Mouse (Mus musculus) right cerebral cortex, adult 18-20 months (tissue): ENCODE measurements around the gene Trpm3.
"Not testable (repeated sequence)": the region's sequence is repeated elsewhere in the genome, so short reads cannot be mapped to it uniquely, and the experiment has no call there.

Experiments
- DNase-seq: peaks from one replicate; pipeline ENCODE4 v3.0.0; 2022; ENCODE audit warnings: mixed read lengths

The Trpm3 gene

DNA sequence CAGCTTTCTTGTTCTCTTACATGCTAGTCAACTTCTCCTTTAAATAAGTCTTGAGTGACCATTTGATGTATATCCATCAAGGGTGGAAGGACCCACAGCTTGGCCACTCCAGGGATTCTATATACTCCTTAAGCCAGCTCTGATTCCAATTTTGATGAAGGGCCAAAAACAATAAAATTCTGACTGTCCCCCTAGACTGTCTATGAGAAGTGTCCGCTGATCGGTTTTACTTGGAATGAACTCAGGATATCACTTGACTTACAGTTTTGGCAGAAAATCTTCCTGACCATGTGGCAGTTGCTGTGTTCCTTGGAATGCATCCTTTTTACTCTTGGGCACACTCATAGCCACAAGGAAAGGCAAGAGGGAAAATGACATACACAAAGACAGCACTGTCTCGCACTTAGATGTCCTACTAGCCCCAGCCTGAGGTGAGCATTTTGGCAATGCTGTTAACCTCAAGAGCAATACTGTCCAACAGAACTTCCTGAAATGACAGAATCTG, 636.4 kb downstream of the Trpm3 start:
- no peak for DNase-seq

DNA sequence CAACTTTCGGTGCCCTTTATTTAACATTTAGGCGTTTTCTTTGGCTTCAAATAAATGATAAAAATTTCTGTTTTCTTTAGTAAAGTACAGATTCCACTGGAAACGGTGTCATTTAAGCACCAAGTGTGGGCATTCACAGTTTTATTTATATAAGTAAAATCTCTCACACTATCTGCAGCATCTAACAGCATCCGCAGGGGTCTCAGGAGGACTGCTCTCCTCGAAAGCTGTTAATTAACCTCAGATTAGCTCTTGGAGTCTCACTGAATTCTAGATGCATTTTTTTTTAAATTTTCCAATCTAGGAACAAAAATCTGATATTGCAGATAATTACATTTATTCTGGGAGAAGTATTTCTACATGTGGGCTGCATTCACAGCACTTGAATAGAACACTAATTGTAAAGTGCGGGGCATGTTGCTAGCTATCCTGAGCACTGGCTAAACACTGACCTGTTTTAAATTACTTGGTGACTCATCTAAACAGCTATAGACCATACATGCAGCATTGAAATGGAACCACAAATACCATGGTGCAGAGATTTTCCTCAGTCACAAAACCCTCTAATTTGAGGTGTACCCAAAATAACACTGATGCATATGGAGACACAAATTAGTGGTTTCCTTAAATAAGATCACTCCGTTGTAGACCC, 641.5 kb downstream of the Trpm3 start:
- DNase-seq, result no peak

- DNase-seq, result no peak
Observed at GRCm38 (mm10) chr19:22781579-22781978, 642.7 kb downstream of the Trpm3 start.

GRCm38 (mm10) chr19:22783745-22784144, 644.9 kb downstream of the Trpm3 start:
- no peak for DNase-seq

GRCm38 (mm10) chr19:22789753-22790152, 650.9 kb downstream of the Trpm3 start:
- peak; percentile 21 for DNase-seq

DNA sequence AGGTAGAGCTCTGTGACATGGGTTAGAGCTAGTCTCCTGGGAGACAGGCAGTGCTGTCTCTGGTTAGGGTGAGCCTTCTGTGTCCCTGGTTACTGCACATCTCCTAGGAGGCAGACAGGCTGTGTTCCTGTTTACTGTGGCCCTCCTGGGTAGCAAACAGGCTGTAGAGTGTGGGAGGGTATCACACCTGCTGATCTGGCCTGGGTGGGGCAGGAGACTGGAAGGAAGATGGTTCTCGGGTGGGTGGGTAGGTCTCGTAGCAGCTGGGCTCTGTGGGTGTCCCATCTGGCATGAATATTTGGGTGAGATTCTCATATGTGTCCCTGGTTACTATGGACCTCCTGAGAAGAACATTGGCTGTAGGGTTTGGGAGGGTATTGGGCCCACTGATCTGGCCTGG, 658.1 kb downstream of the Trpm3 start:
- no peak for DNase-seq

DNA sequence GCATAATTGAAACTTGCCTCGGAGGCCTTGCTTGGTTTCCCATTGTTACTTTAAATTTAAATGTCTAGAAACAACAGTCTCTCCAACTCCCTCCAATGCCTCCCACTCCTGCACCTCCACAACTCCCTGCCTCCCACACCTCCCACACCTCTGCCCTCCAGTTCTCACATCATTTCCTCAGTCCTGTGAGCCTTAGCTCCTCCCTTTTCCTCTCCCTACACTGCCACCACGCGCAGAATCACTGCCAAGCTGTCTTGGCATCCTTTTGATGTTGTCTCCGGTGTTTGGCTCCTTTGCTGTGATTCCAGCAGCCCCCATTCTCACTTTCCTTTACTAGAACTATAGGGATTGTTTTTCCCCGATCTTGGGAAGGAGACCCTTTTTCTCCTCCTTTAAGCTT, 661.6 kb downstream of the Trpm3 start:
- DNase-seq, result peak; percentile 11

DNA sequence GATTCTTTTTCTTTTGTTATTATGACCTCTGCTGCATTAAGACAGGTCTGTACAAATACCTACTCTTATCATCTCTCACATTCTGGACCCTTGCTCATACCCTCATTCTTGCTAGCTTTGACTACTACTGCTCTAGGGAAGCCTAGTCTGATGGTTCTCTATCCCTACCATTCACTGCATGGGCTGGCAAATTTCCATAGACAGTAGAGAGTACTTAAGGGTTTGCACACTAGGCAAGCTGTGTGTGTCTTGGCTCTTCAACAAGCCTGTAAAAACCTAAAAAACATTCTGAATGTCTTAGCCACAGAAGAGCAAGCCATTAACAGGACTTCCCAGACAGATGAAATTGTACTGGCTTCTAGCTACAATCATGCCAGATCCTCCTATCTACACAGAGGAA, 664.5 kb downstream of the Trpm3 start:
- no peak for DNase-seq

- DNase-seq, result no peak
Observed at GRCm38 (mm10) chr19:22804311-22804710, 665.5 kb downstream of the Trpm3 start.

DNA sequence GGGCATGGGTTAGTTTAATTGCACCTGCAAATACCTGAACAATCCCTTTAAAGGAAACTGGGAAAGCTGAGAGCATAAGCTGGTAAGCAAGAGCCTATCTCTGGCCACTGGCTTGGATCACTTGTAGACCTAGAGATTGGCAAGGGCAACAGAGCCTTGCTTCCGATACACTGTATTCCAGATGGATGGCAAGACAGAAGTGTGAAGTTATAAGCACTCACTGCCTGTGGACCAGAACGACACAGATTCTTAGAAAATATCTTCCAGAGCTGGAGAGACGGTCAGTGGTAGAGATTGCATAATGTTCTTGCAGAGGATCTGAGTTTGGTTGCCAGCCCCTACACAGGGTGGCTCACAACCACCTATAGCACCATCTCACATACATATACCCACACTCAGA, 671.4 kb downstream of the Trpm3 start:
- no peak for DNase-seq

- no peak for DNase-seq
Observed at GRCm38 (mm10) chr19:22821741-22822140, 682.9 kb downstream of the Trpm3 start.

- no peak for DNase-seq
Observed at GRCm38 (mm10) chr19:22823491-22823981, 684.7 kb downstream of the Trpm3 start.

- DNase-seq, result no peak
Observed at GRCm38 (mm10) chr19:22825812-22826211, 687.0 kb downstream of the Trpm3 start.

- DNase-seq, result no peak
Observed at GRCm38 (mm10) chr19:22828198-22828742, 689.4 kb downstream of the Trpm3 start.

DNA sequence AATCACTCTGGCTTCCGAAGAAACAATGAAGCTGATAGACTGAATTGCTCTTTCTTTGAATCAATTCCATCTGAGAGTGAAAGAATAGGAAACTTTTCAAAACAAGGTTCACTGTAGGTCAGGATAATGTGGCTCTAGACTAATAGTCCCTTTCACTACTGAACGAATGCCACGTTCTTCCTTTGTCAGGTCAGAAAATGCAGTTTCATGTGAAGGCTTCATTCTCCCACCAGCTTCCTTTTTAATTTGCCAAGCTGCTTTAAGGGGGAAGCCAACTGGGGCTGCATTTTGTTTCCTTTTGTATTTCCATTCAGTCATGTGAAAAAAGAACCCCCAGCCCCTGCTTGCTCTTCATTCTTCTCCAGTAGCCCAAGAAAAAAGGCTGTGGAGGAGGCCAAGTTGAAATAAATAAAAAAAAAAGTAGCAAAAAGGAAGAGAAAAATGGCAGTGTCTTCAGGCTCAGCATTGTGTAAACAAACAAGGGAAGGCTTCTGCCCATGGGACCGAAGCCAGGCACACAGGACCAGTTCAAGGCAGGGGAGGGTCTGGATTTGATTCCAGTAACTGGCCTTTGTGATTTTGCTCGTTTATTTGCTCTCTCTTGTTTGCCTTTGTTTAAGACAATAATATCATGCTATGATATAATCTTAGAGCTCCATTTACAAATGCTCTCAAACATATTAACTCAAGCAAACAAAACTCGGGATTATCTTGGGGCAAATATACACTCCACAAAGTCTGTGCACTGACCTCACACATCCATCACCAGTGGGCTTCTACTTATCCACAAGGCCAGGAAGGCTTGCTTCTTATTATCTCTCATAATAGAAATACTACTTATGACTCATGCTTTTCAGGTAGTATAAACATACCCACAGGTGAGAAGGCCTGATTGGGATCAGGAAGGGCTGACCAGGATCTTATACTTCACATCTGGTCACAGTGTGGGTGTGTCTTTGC, 702.5 kb downstream of the Trpm3 start:
- no peak for DNase-seq

GRCm38 (mm10) chr19:22842697-22843096, 703.9 kb downstream of the Trpm3 start:
- DNase-seq, result no peak

GRCm38 (mm10) chr19:22847696-22848095, 708.9 kb downstream of the Trpm3 start:
- no peak for DNase-seq

- no peak for DNase-seq
Observed at GRCm38 (mm10) chr19:22848251-22848650, 709.4 kb downstream of the Trpm3 start.

DNA sequence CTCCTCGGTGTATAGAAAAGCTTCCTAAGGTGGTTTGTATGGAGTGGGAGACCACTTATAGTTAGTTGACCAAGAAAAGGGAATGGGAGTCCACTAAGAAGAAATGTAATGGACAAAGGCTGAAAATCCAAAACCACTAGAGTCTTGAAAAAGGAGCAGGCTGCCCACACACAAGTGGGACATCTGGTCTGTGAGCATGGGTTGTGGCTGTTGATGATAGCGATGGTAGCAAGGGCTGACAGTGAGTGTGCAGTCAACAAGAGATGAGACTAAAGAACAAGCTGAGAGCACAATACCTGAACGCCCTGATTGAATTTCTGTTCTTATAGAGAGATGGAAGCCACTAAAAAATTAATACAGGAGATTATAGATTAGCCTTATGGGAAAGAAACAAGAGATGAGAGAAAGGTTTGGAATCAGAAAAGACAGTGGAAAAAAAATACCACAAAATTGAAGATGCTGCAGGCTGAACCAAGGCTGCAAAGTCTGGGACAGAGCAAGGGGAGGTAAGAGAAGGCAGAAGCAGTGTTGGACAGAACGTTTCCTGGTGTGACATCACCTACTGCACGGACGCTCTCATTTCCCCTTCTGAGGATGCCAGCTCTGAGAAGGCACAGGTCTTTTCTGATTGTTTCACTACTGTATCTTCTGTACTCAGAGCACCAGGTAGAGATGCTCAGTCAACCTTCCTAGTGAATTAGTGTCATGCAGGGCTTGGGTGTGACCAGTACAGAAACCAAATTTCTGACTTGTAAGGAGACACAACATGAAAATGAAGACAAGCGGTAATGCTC, 710.1 kb downstream of the Trpm3 start:
- DNase-seq, result no peak

DNA sequence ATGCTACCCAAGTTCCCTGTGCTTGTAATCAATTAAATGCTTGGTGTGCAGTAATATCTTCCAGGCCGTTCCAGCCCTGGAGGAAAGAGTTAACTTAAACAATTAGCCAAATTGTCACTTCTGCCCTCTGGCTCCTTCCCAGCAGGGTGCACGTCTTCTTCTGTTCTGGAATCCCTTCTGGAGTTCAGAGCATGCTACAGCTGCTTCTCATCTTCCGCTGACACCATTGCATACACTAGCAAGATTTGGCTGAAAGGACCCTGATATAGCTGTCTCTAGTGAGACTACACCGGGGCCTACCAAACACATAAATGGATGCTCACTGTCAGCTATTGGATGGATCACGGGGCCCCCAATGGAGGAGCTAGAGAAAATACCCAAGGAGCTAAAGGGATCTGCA, 712.6 kb downstream of the Trpm3 start:
- DNase-seq, result not testable (repeated sequence)

DNA sequence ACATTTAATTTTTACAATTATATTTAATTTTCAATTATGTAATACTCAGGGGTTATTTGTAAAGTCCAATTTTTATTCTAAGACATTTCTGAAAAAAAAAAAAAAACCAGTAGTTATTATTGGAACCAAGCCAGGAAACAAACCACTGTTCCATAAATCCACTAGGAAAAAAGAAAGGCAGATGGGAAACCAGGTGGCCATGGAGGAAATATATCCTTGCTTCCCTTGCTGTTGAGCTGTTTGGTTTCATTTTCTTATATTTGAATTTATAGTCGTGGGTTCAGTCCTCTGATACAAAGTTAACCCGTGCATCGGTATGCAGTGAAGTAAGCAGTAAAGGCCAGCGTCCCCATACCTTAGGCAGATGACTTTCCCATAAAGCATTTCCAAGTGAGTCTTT, 720.8 kb downstream of the Trpm3 start:
- no peak for DNase-seq

GRCm38 (mm10) chr19:22867456-22867855, 728.6 kb downstream of the Trpm3 start:
- DNase-seq, result peak; percentile 44

DNA sequence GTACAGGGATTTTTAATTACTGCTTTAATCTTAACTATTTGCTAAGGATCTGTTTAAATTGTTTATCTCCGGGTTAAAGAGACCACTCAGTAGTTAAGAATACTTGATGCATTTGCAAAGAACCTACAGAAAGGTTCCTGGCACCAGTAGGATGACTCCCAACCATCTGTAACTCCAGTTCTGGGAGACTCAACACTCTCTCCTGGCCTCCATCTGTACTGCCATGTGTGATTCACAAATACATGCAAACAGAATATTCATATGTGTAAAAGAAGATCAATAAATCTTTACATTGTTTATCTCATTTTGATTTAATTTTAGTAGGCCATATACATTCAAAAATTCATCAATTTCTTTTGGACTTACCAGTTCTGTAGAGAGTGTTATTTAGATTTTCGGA, 731.0 kb downstream of the Trpm3 start:
- no peak for DNase-seq
